ENCODE assay signal across 12 mouse cellular contexts in genomic region chr17:50643356-50643755, GRCm38 (mm10).
DNase-seq lines count a peak whose midpoint lies in the region; ATAC-seq and TF ChIP-seq lines count a peak whose summit lies in the region.
"Had no signal": no experiment of that assay in that cellular context is flagged by ENCODE, and none has a peak within 500 bp of the region (broad histone marks: within the 10 kb centered on the region; RNA-seq: fewer than 3 reads in every experiment).

No protein-coding gene starts in this region.

- peak; percentile 46 to 57 for DNase-seq in frontal cortex, postnatal 36 days (ENCODE audit: low spot score in 2 of 2)
- no peak for DNase-seq in frontal cortex, postnatal 14 days (ENCODE audit: low spot score in 2 of 2)
- peak; percentile 34 to 43 for DNase-seq in lung, postnatal 4 days
- no peak for DNase-seq in lung, adult 2 months
- DNase-seq in heart, adult 8-10 months (ENCODE audit: low spot score) = peak; percentile 23
- no peak for DNase-seq in liver, postnatal 0 days
- DNase-seq in urinary bladder, adult 2 months (ENCODE audit: low spot score) = no peak
- DNase-seq: cerebellum, adult 11 months; kidney, postnatal 25 days; thymus, postnatal 36 days had no signal

- no peak overlapping the region for H3K27ac ChIP-seq in intestine, postnatal 0 days (ENCODE audit: low read depth, low read length)
- no peak overlapping the region for H3K27ac ChIP-seq in liver, postnatal 0 days (ENCODE audit: low read depth)
- H3K27ac ChIP-seq: macrophage had no signal

- WGBS in lung, adult 2 months = 46% methylated on average over 6 of the region's 6 CpGs
- 41% methylated on average over 6 of the region's 6 CpGs for WGBS in intestine, postnatal 0 days
- WGBS in liver, postnatal 0 days (ENCODE audit: insufficient replicate concordance) = 54% methylated on average over 6 of the region's 6 CpGs

- H3K27me3 ChIP-seq in intestine, postnatal 0 days (replicated peaks; ENCODE audit: control insufficient read depth, insufficient read depth, low read length) = no peaks in the 10 kb centered on the region
- no peaks in the 10 kb centered on the region for H3K27me3 ChIP-seq in liver, postnatal 0 days (ENCODE audit: insufficient read depth, low read length)

- H3K36me3 ChIP-seq in intestine, postnatal 0 days (ENCODE audit: control insufficient read depth, insufficient read depth) = 0 out of 2 replicates have a peak, but pooled peaks cover 6% of the 10 kb centered on the region
- 0 out of 2 replicates have a peak, but pooled peaks cover 6% of the 10 kb centered on the region for H3K36me3 ChIP-seq in liver, postnatal 0 days (replicated peaks; ENCODE audit: insufficient read depth, low read length)

- no peaks in the 10 kb centered on the region; the same call in 1 of the 2 replicates for H3K9me3 ChIP-seq in intestine, postnatal 0 days (ENCODE audit: control insufficient read depth)
- peaks cover 4% of the 10 kb centered on the region; the same call in 1 of the 2 replicates for H3K9me3 ChIP-seq in liver, postnatal 0 days (ENCODE audit: low read length)

- TF ChIP-seq POLR2A in lung, adult 2 months (IDR thresholded peaks at IDR 0.05; ENCODE audit: borderline replicate concordance, extremely low read depth, low read depth, low read length) = no peak

- no peak for ATAC-seq in intestine, postnatal 0 days
- no peak for ATAC-seq in liver, postnatal 0 days

- no peak for TF ChIP-seq EP300 in liver, postnatal 0 days (IDR thresholded peaks at IDR 0.05; ENCODE audit: low read depth)

- H3K4me1 ChIP-seq in lung, adult 2 months (ENCODE audit: control insufficient read depth, insufficient read depth, low read length) = no peaks in the 10 kb centered on the region
- no peaks in the 10 kb centered on the region for H3K4me1 ChIP-seq in intestine, postnatal 0 days (replicated peaks; ENCODE audit: control insufficient read depth, insufficient read depth, low read length)
- H3K4me1 ChIP-seq in liver, postnatal 0 days (ENCODE audit: insufficient read depth) = no peaks in the 10 kb centered on the region

- H3K4me2 ChIP-seq in intestine, postnatal 0 days (replicated peaks; ENCODE audit: low read depth) = no peak overlapping the region
- no peak overlapping the region for H3K4me2 ChIP-seq in liver, postnatal 0 days (ENCODE audit: low read depth, low read length)

- no peak overlapping the region for H3K9ac ChIP-seq in intestine, postnatal 0 days (ENCODE audit: low read depth, low read length)
- no peak overlapping the region for H3K9ac ChIP-seq in liver, postnatal 0 days (replicated peaks)

- no peak for TF ChIP-seq CTCF in lung, adult 2 months (IDR thresholded peaks at IDR 0.05; ENCODE audit: insufficient read depth, low read length)
- 0 out of 2 replicates have a peak, but pooled peaks have one; percentile 6 for TF ChIP-seq CTCF in intestine, postnatal 0 days (IDR thresholded peaks at IDR 0.05; ENCODE audit: low read depth)
- TF ChIP-seq CTCF in liver, postnatal 0 days (IDR thresholded peaks at IDR 0.05; ENCODE audit: low read depth) = no peak

- H3K4me3 ChIP-seq in lung, adult 2 months (replicated peaks; ENCODE audit: extremely low read depth, low read depth, low read length) = no peak overlapping the region
- no peak overlapping the region for H3K4me3 ChIP-seq in intestine, postnatal 0 days (ENCODE audit: low read depth, low read length)
- no peak overlapping the region for H3K4me3 ChIP-seq in liver, postnatal 0 days (ENCODE audit: low read depth, low read length)

Comparison
In these comparisons a context has a peak if more than half of its experiments do, and no peak if none do; other contexts are left out.
1. DNase-seq: peak in frontal cortex, postnatal 36 days (2 of 2), lung, postnatal 4 days (2 of 2) and heart, adult 8-10 months (single experiment); none in frontal cortex, postnatal 14 days (0 of 2), lung, adult 2 months (single experiment), liver, postnatal 0 days (single experiment) and urinary bladder, adult 2 months (single experiment).